Mouse (Mus musculus) midbrain, postnatal 0 days (tissue): ENCODE data around the gene Sh3yl1. TPM values are rescaled to one million over a fixed set of nuclear protein-coding genes. Genes with fewer than 3 reads are reported as not detected.
A peak's percentile ranks its signal among the peaks of the same experiment; 100 is the strongest.

ENCODE experiments used
- ATAC-seq: fragments of 200-750 bp; cut with Nextera tagmentation; 2 replicates; pipeline ENCODE4 v1.8.0; 2017; ENCODE audit warnings: moderate number of reproducible peaks, mild to moderate bottlenecking, moderate TSS enrichment, moderate library complexity; ENCODE audit not compliant: low FRiP score
- DNase-seq: peaks from one replicate; pipeline ENCODE4 v3.0.0-alpha.2; 2015; ENCODE audit warnings: low spot score
- H3K27ac ChIP-seq: fragments of 300-500 bp; sonication (generic); 2 replicates; pipeline ENCODE4 v1.5.1; 2014; ENCODE audit warnings: low read depth, mild to moderate bottlenecking, low read length, mixed read lengths
- H3K27me3 ChIP-seq: fragments of 300-500 bp; sonication (generic); 2 replicates; pipeline ENCODE4 v1.6.1; 2014; ENCODE audit warnings: low read length, control low read depth, mixed read lengths; ENCODE audit not compliant: insufficient read depth
- H3K36me3 ChIP-seq: fragments of 300-500 bp; sonication (generic); 2 replicates; pipeline ENCODE4 v1.6.1; 2014; ENCODE audit warnings: low read length, control low read depth, mixed read lengths; ENCODE audit not compliant: insufficient read depth
- H3K4me1 ChIP-seq: fragments of 300-500 bp; sonication (generic); 2 replicates; pipeline ENCODE4 v1.6.1; 2014; ENCODE audit warnings: mild to moderate bottlenecking, control low read depth, antibody characterized with exemption, low read length, mixed read lengths; ENCODE audit not compliant: insufficient read depth
- H3K4me2 ChIP-seq: fragments of 300-500 bp; sonication (generic); 2 replicates; pipeline ENCODE4 v1.6.1; 2014; ENCODE audit warnings: low read depth, mild to moderate bottlenecking, low read length, mixed read lengths; ENCODE audit not compliant: poor library complexity, severe bottlenecking
- H3K4me3 ChIP-seq: fragments of 300-500 bp; sonication (generic); 2 replicates; pipeline ENCODE4 v1.5.1; 2014; ENCODE audit warnings: low read depth, mild to moderate bottlenecking, low read length, moderate library complexity
- H3K9ac ChIP-seq: fragments of 300-500 bp; sonication (generic); replicated peaks from 2 replicates; pipeline ENCODE4 v1.6.1; 2014; ENCODE audit warnings: mild to moderate bottlenecking, low read length, moderate library complexity, mixed read lengths; ENCODE audit not compliant: poor library complexity, severe bottlenecking
- H3K9me3 ChIP-seq: fragments of 300-500 bp; sonication (generic); 2 replicates; pipeline ENCODE4 v1.6.1; 2016; ENCODE audit warnings: low read length, control low read depth
- CTCF ChIP-seq: IDR thresholded peaks from 2 replicates; pipeline ENCODE4 v1.5.1; 2016; ENCODE audit warnings: antibody characterized with exemption, mild to moderate bottlenecking
- WGBS: fragments of 180-500 bp; shearing (Covaris S2); extraction: QIAGEN DNeasy Blood & Tissue Kit; methylation state at CpG from one replicate; pipeline ENCODE4 v1.1.7; 2014; 5-methylcytosine and 5-hydroxymethylcytosine counted together
- polyA plus RNA-seq: library from polyadenylated mRNA; unstranded; fragments of >200 nt; fragmentation: Nextera tagmentation; extraction: Ambion mirVana; gene quantifications from 2 replicates; pipeline ENCODE4 v1.2.1, GENCODE M21; 2015
- total RNA-seq: library from RNA; depleted of rRNA; stranded (reverse); fragments of >200 nt; gene quantifications from 2 replicates; pipeline ENCODE4 v1.2.3, GENCODE M21; 2014; rRNA removed

Sh3yl1 gene
- total RNA-seq (20.3 and 20.4 TPM in 2 replicates), polyA plus RNA-seq (52.6 and 52.9 TPM in 2 replicates)

- TF ChIP-seq CTCF = no peak
- ATAC-seq (peak; percentile 98), DNase-seq (peak; percentile 96)
- no peaks in the 10 kb centered on the region for H3K27me3 ChIP-seq
- no peaks in the 10 kb centered on the region for H3K36me3 ChIP-seq
- no peaks in the 10 kb centered on the region for H3K9me3 ChIP-seq
- peaks cover 7% of the 10 kb centered on the region; the same call in 1 of the 2 replicates for H3K4me1 ChIP-seq
- peak within 1 kb of the TSS; percentile 75 for H3K4me2 ChIP-seq
- H3K4me3 ChIP-seq = peak within 1 kb of the TSS; percentile 72
- H3K9ac ChIP-seq = peak within 1 kb of the TSS; percentile 79
- H3K27ac ChIP-seq = peak within 1 kb of the TSS; percentile 62
- under 1% methylated on average over 52 of the region's 52 CpGs for WGBS
Observed at GRCm38 (mm10) chr12:30911261-30912047, at the start of gene Sh3yl1, which contains the start of gene Acp1. Gene Sh3yl1, plus strand, starts transcription at chr12:30911668. Gene Acp1, minus strand, starts transcription at chr12:30911589.

GRCm38 (mm10) chr12:30864347-30864746 lies 47.1 kb upstream of the Sh3yl1 start:
- peak; percentile 75 for DNase-seq
- TF ChIP-seq CTCF = no peak
- no peaks in the 10 kb centered on the region for H3K9me3 ChIP-seq
- H3K36me3 ChIP-seq = no peaks in the 10 kb centered on the region
- H3K27me3 ChIP-seq = no peaks in the 10 kb centered on the region
- no peak overlapping the region for H3K4me3 ChIP-seq
- no peak overlapping the region for H3K9ac ChIP-seq
- H3K27ac ChIP-seq = no peak overlapping the region
- H3K4me1 ChIP-seq = no peaks in the 10 kb centered on the region
- WGBS = 67% methylated on average over 2 of the region's 2 CpGs
- no peak for ATAC-seq
- no peak overlapping the region for H3K4me2 ChIP-seq

GRCm38 (mm10) chr12:30865781-30866180 lies 45.7 kb upstream of the Sh3yl1 start:
- H3K4me2 ChIP-seq = no peak overlapping the region
- H3K4me3 ChIP-seq = no peak overlapping the region
- H3K9me3 ChIP-seq = no peaks in the 10 kb centered on the region
- no peaks in the 10 kb centered on the region for H3K27me3 ChIP-seq
- no peak for DNase-seq
- no peak overlapping the region for H3K27ac ChIP-seq
- H3K4me1 ChIP-seq = no peaks in the 10 kb centered on the region
- no peak for ATAC-seq
- no peaks in the 10 kb centered on the region for H3K36me3 ChIP-seq
- H3K9ac ChIP-seq = no peak overlapping the region
- no peak for TF ChIP-seq CTCF
- 84% methylated on average over 4 of the region's 4 CpGs for WGBS

- Histone ChIP-seq H3K36me3 (no peaks in the 10 kb centered on the region), H3K9me3 (no peaks in the 10 kb centered on the region), H3K27me3 (peaks cover 5% of the 10 kb centered on the region; the same call in 1 of the 2 replicates), H3K9ac (no peak overlapping the region), H3K4me3 (no peak overlapping the region), H3K27ac (no peak overlapping the region), H3K4me1 (no peaks in the 10 kb centered on the region; the same call in 1 of the 2 replicates), H3K4me2 (no peak overlapping the region)
- ATAC-seq (no peak), DNase-seq (no peak)
- 72% methylated on average over 6 of the region's 6 CpGs for WGBS
- TF ChIP-seq CTCF = peak; percentile 38
Observed at GRCm38 (mm10) chr12:30879447-30879846, 32.0 kb upstream of the Sh3yl1 start.

GRCm38 (mm10) chr12:30883592-30883985 lies 27.9 kb upstream of the Sh3yl1 start:
- TF ChIP-seq CTCF = no peak
- DNase-seq (no peak), ATAC-seq (no peak)
- Histone ChIP-seq H3K36me3 (no peaks in the 10 kb centered on the region), H3K4me1 (no peaks in the 10 kb centered on the region; the same call in 1 of the 2 replicates), H3K27me3 (peaks cover 21% of the 10 kb centered on the region), H3K4me2 (peak overlapping the region; percentile 100), H3K27ac (no peak overlapping the region), H3K9ac (0 out of 2 replicates have a peak overlapping the region, but pooled peaks have one; percentile 33), H3K4me3 (peak overlapping the region; percentile 57), H3K9me3 (no peaks in the 10 kb centered on the region)
- 14% methylated on average over 4 of the region's 4 CpGs for WGBS
